Mouse (Mus musculus) limb, embryonic 15.5 days (tissue): ENCODE measurements at regions not wholly inside any gene's neighbourhood (a gene's known extent, or its start where the extent isn't known, plus 50 kb on each side); places are given as distances from the start of the nearest gene placed in this dataset.

ENCODE experiments used
- ATAC-seq: fragments of 200-750 bp; cut with Nextera tagmentation; 2 replicates; pipeline ENCODE4 v1.8.0; 2017; ENCODE audit warnings: low read depth, moderate TSS enrichment; ENCODE audit not compliant: insufficient number of reproducible peaks, low FRiP score, low TSS enrichment
- H3K27ac ChIP-seq: fragments of 300-500 bp; sonication (generic); 2 replicates; pipeline ENCODE4 v1.5.1; 2015; ENCODE audit warnings: moderate library complexity, mild to moderate bottlenecking, inconsistent platforms
- H3K27me3 ChIP-seq: fragments of 300-500 bp; sonication (generic); 2 replicates; pipeline ENCODE4 v1.6.1; 2015; ENCODE audit warnings: inconsistent platforms
- H3K36me3 ChIP-seq: fragments of 300-500 bp; sonication (generic); 2 replicates; pipeline ENCODE4 v1.6.1; 2015; ENCODE audit warnings: inconsistent platforms
- H3K4me1 ChIP-seq: fragments of 300-500 bp; sonication (generic); 2 replicates; pipeline ENCODE4 v1.6.1; 2015; ENCODE audit warnings: inconsistent platforms
- H3K4me2 ChIP-seq: fragments of 300-500 bp; sonication (generic); 2 replicates; pipeline ENCODE4 v1.6.1; 2015; ENCODE audit warnings: mild to moderate bottlenecking, inconsistent platforms
- H3K4me3 ChIP-seq: fragments of 300-500 bp; sonication (generic); 2 replicates; pipeline ENCODE4 v1.5.1; 2015; ENCODE audit warnings: mild to moderate bottlenecking, inconsistent platforms
- H3K9ac ChIP-seq: fragments of 300-500 bp; sonication (generic); 2 replicates; pipeline ENCODE4 v1.6.1; 2015; ENCODE audit warnings: inconsistent platforms
- H3K9me3 ChIP-seq: fragments of 300-500 bp; sonication (generic); 2 replicates; pipeline ENCODE4 v1.6.1; 2016; ENCODE audit warnings: inconsistent platforms
- WGBS: fragments of 180-500 bp; shearing (Covaris S2); methylation state at CpG from one replicate; pipeline ENCODE4 v1.1.7; 2015; 5-methylcytosine and 5-hydroxymethylcytosine counted together

DNA sequence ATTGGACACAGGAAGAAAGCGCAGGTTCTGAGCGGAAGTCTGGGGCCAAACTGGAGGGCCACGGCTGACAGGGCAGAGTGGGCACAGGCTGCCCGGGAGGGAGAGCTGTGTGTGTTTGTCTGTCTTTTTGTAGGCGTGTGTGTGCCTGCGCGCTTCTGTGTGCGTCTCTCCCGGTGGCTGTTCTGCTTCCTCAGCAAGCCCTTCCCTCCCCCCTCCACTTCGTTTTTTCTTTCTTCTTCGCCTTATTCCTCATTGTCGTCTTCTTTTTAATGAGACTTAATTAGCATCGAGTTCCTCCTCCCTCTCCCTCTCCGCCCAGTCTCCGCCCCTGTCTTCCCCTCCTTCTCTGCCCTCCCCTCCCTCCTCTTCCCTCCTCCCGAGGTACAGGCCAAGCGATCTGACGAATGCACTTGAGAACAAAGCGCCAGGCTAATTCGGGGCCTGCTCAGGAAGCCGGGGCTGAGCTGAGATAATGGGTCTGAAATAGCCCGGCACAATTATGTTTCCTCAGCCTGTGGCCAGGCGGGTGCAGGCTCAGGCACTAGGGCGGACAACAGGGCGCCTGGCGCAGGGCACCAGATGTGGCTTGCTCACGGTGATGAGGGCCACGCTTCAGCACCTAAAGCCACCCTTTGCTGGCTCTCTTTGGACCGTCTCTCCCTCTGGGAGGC is 63.2 kb downstream of the Efnb1 start:
- Histone ChIP-seq H3K9ac (no peak overlapping the region), H3K4me3 (peak overlapping the region; percentile 23), H3K9me3 (no peaks in the 10 kb centered on the region), H3K27me3 (peaks cover 47% of the 10 kb centered on the region), H3K4me1 (peaks cover 25% of the 10 kb centered on the region), H3K36me3 (no peaks in the 10 kb centered on the region), H3K4me2 (peak overlapping the region; percentile 41), H3K27ac (peak overlapping the region; percentile 71)
- peak; percentile 64 for ATAC-seq
- WGBS = 33% methylated on average over 29 of the region's 29 CpGs
